Mouse (Mus musculus) MEL (cell line): ENCODE data around the gene Galntl5.

ENCODE experiments used
- CTCF ChIP-seq, 3 experiments: IDR thresholded peaks in 2 of 3; conservative IDR thresholded peaks in 1 of 3; 2 replicates each; pipeline ENCODE4 v1.5.1; 2011 to 2012; ENCODE audit warnings: low read length in 3 of 3, low read depth in 2 of 3, mild to moderate bottlenecking in 2 of 3, improper control_type of control experiment in 1 of 3, inconsistent platforms in 1 of 3, mixed read lengths in 1 of 3, moderate library complexity in 1 of 3; ENCODE audit not compliant: control insufficient read depth in 1 of 3, insufficient read depth in 1 of 3, poor library complexity in 1 of 3, severe bottlenecking in 1 of 3
- E2F4 ChIP-seq: IDR thresholded peaks from 2 replicates; pipeline ENCODE4 v1.6.1; 2011; ENCODE audit warnings: low read depth, low read length, improper control_type of control experiment, borderline replicate concordance
- MAX ChIP-seq: IDR thresholded peaks from 2 replicates; pipeline ENCODE4 v1.6.1; 2011; ENCODE audit warnings: low read length, improper control_type of control experiment
- POLR2A ChIP-seq, 2 experiments: IDR thresholded peaks; 2 replicates each; pipeline ENCODE4 v1.6.1; 2011 to 2012; ENCODE audit warnings: low read length in 2 of 2, mild to moderate bottlenecking in 2 of 2, control low read depth in 1 of 2, improper control_type of control experiment in 1 of 2, low read depth in 1 of 2, moderate library complexity in 1 of 2; ENCODE audit not compliant: control insufficient read depth in 1 of 2, insufficient read depth in 1 of 2, poor library complexity in 1 of 2
- POLR2AphosphoS5 ChIP-seq: IDR thresholded peaks from 2 replicates; pipeline ENCODE4 v1.6.1; 2012; ENCODE audit warnings: low read depth, borderline replicate concordance, mild to moderate bottlenecking, inconsistent platforms, low read length, moderate library complexity, mixed read lengths
- TCF12 ChIP-seq: IDR thresholded peaks from 2 replicates; pipeline ENCODE4 v1.6.1; 2014; ENCODE audit warnings: low read depth, mild to moderate bottlenecking, inconsistent platforms, low read length, improper control_type of control experiment, moderate library complexity
- ZC3H11A ChIP-seq: IDR thresholded peaks from 2 replicates; pipeline ENCODE4 v1.6.1; 2012; ENCODE audit warnings: low read depth, mild to moderate bottlenecking, inconsistent platforms, low read length, improper control_type of control experiment

GRCm38 (mm10) chr5:25261452-25261851 lies 80.2 kb downstream of the Galntl5 start:
- no peak for TF ChIP-seq MAX
- TF ChIP-seq CTCF (IDR thresholded peaks at IDR 0.05 in 2 of 3, conservative IDR thresholded peaks at IDR 0.05 in 1 of 3; ENCODE audit: control insufficient read depth in 1 of 3, insufficient read depth in 1 of 3, low read depth in 2 of 3, low read length in 3 of 3, poor library complexity in 1 of 3, severe bottlenecking in 1 of 3), result no peak
- no peak for TF ChIP-seq TCF12
- no peak for TF ChIP-seq POLR2A (IDR thresholded peaks at IDR 0.05; ENCODE audit: control insufficient read depth in 1 of 2, insufficient read depth in 1 of 2, low read depth in 1 of 2, low read length in 2 of 2, poor library complexity in 1 of 2)
- TF ChIP-seq E2F4, result no peak
- no peak for TF ChIP-seq POLR2AphosphoS5
- TF ChIP-seq ZC3H11A, result no peak
